8 mouse cellular contexts compared by ENCODE assay signal in genomic region chr7:68129546-68130253, GRCm38 (mm10).
DNase-seq lines count a peak whose midpoint lies in the region; ATAC-seq lines count a peak whose summit lies in the region.

No protein-coding gene starts in this region.

- H3K9me3 ChIP-seq in hindbrain, embryonic 15.5 days, result no peaks in the 10 kb centered on the region

- peak; percentile 93 for DNase-seq in NIH3T3 (ENCODE audit: low read depth)
- peak; percentile 97 to 98 for DNase-seq in cerebellum, postnatal 14 days
- DNase-seq in frontal cortex, postnatal 25 days (ENCODE audit: low spot score in 2 of 2), result peak; percentile 91 to 93
- peak; percentile 93 to 95 for DNase-seq in left cerebral cortex, adult 18-20 months (ENCODE audit: low spot score in 2 of 2)
- DNase-seq in right cerebral cortex, adult 18-20 months, result peak; percentile 93
- peak; percentile 52 for DNase-seq in urinary bladder, postnatal 10 days (ENCODE audit: low spot score)

- H3K36me3 ChIP-seq in hindbrain, embryonic 15.5 days, result no peaks in the 10 kb centered on the region
- no peaks in the 10 kb centered on the region for H3K36me3 ChIP-seq in macrophage (ENCODE audit: inconsistent target)

- H3K9ac ChIP-seq in hindbrain, embryonic 15.5 days, result peak overlapping the region; percentile 64

- peak overlapping the region; percentile 95 for H3K27ac ChIP-seq in hindbrain, embryonic 15.5 days (replicated peaks)
- H3K27ac ChIP-seq in macrophage, result peak overlapping the region; percentile 48

- ATAC-seq in hindbrain, embryonic 15.5 days (ENCODE audit: low FRiP score, low read depth), result peak; percentile 58

- H3K4me2 ChIP-seq in hindbrain, embryonic 15.5 days, result peak overlapping the region; percentile 84

- WGBS in hindbrain, embryonic 15.5 days, result under 1% methylated on average over 19 of the region's 19 CpGs
- WGBS in macrophage (ENCODE audit: missing documents), result 0% methylated on average over 19 of the region's 19 CpGs

- H3K79me2 ChIP-seq in macrophage (ENCODE audit: inconsistent target), result no peaks in the 10 kb centered on the region

- H3K27me3 ChIP-seq in hindbrain, embryonic 15.5 days, result no peaks in the 10 kb centered on the region

- H3K4me1 ChIP-seq in hindbrain, embryonic 15.5 days (replicated peaks), result peaks cover 52% of the 10 kb centered on the region

- peak overlapping the region; percentile 56 for H3K4me3 ChIP-seq in hindbrain, embryonic 15.5 days
- H3K4me3 ChIP-seq in macrophage (ENCODE audit: inconsistent target), result peak overlapping the region; percentile 75

Comparison
In these comparisons a context has a peak if more than half of its experiments do, and no peak if none do; other contexts are left out.
1. Peak in every context shown above with its lines: DNase-seq, ATAC-seq, H3K4me3 ChIP-seq and H3K27ac ChIP-seq.